Mouse (Mus musculus): ENCODE results near the gene Sema3g. TPM values are rescaled to one million over a fixed set of nuclear protein-coding genes. Genes with fewer than 3 reads are reported as not detected.

The Sema3g gene
- total and polyA plus RNA-seq, 2 experiments from 2014 or later, result 0.90 to 12.7 TPM

DNA sequence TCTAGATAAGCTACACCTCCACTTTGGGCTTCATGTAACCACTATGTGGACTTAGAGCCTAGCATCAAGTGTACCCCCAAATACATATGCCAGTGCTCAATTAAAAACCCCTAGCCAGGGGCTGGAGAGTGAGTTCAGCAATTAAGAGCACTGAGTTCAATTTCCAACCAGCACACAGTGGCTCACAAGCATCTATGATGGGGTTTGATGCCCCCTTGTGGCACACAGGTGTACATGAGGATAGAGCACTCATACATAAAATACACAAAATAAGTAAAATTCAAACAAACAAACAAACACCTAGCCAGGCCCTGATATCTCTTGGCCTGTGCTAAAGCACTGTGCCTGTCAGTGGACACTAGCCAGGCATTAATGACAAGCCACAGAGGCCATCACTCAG is 21.7 kb upstream of the Sema3g start:
- Histone ChIP-seq H3K4me3 (ENCODE audit: low read depth, low read length) (no peak overlapping the region), H3K4me1 (ENCODE audit: control insufficient read depth, insufficient read depth) (peaks cover 66% of the 10 kb centered on the region), H3K4me2 (ENCODE audit: low read depth, low read length) (no peak overlapping the region), H3K27ac (ENCODE audit: low read depth) (peak overlapping the region; percentile 83), H3K9me3 (replicated peaks; ENCODE audit: control insufficient read depth, low read length) (no peaks in the 10 kb centered on the region), H3K36me3 (replicated peaks; ENCODE audit: control insufficient read depth, insufficient read depth, low read length) (peaks cover 46% of the 10 kb centered on the region), H3K27me3 (ENCODE audit: control insufficient read depth, insufficient read depth, low read length) (no peaks in the 10 kb centered on the region), H3K9ac (replicated peaks; ENCODE audit: low read depth, low read length) (no peak overlapping the region)
- TF ChIP-seq EP300 (IDR thresholded peaks at IDR 0.05; ENCODE audit: low read depth), result no peak
- peak; percentile 65 for TF ChIP-seq CTCF (IDR thresholded peaks at IDR 0.05; ENCODE audit: low read depth)
- no peak; the same call in 1 of the 2 replicates for ATAC-seq (ENCODE audit: insufficient read depth, low read depth)
- no peak for DNase-seq (ENCODE audit: low spot score)

DNA sequence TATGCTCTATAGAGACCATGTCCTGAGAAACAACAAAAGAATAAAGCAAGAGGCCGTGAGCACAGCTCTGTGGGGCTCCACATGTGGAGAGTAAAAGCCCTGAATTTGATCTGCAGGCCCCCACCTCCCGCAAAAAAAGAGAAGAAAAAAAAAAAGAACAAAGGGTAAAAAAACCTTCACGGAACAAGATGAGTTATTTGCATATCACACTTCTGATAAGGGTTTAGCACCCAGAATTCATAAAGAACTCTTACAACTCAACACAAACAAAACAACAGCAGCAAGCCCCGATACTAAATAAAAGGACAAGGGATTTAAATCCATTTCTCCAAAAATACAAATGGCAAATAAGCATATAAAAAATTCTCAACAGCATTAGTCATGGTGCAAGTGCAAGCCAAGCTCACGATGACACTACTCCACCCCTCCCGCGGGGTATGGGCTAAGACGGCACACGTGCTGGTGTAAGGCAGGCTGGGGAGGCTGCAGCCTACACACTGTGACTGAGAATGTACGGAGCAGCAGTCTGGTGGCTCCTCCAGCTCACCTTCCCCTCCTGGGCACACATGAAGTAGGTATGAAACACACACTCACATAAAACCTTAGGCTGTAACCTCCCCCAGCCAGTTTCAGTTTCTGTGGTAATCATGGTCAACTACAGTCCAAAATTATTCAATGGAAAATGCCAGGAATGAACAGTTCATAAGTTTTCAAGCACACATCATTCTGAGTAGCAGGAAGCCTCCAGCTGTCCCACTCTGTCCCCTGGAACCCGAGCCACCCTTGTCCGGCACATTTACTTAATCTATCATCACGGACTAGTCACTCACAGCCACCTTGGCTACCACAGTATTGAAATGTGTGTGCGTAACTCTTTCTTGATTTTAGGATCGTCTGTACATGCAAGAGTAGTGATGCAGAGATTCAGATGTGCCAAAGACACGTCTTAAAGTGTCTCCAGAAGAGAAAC is 19.8 kb upstream of the Sema3g start:
- 0 out of 2 replicates have a peak overlapping the region, but pooled peaks have one; percentile 19 for H3K9ac ChIP-seq (replicated peaks; ENCODE audit: low read depth, low read length)
- no peak overlapping the region for H3K4me3 ChIP-seq (ENCODE audit: low read depth, low read length)
- peaks cover 46% of the 10 kb centered on the region for H3K36me3 ChIP-seq (replicated peaks; ENCODE audit: control insufficient read depth, insufficient read depth, low read length)
- DNase-seq (ENCODE audit: low spot score) (no peak), ATAC-seq (ENCODE audit: insufficient read depth, low read depth) (peak; percentile 58)
- H3K4me2 ChIP-seq (ENCODE audit: low read depth, low read length), result peak overlapping the region; percentile 41
- H3K9me3 ChIP-seq (replicated peaks; ENCODE audit: control insufficient read depth, low read length), result no peaks in the 10 kb centered on the region
- TF ChIP-seq CTCF (IDR thresholded peaks at IDR 0.05; ENCODE audit: low read depth) (no peak), EP300 (IDR thresholded peaks at IDR 0.05; ENCODE audit: low read depth) (no peak)
- H3K27ac ChIP-seq (ENCODE audit: low read depth), result peak overlapping the region; percentile 61
- WGBS, result 34% methylated on average over 16 of the region's 16 CpGs
- H3K27me3 ChIP-seq (ENCODE audit: control insufficient read depth, insufficient read depth, low read length), result no peaks in the 10 kb centered on the region
- H3K4me1 ChIP-seq (ENCODE audit: control insufficient read depth, insufficient read depth), result peaks cover 55% of the 10 kb centered on the region

DNA sequence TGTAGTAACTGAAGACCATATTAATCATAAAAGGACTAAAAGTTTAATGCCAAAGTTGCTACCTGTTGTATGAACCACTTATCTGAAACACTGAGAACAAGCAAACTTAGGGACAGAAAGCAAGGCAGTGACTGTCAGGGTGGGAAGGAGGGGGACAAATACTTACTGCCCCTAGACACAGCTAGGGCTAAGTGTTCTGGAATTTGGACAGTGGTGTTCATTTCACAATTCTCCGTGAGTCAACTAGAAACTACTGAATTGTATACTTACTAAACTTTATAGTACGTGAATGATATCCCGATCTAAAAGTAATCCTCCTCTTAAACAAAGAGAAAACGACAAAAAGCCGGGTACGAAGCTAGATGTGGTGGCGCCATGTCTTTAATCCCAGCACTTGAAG is 18.1 kb upstream of the Sema3g start:
- WGBS, result 83% methylated on average over 7 of the region's 7 CpGs
- peaks cover 59% of the 10 kb centered on the region for H3K36me3 ChIP-seq (replicated peaks; ENCODE audit: control insufficient read depth, insufficient read depth, low read length)
- no peak overlapping the region for H3K27ac ChIP-seq (ENCODE audit: low read depth)

DNA sequence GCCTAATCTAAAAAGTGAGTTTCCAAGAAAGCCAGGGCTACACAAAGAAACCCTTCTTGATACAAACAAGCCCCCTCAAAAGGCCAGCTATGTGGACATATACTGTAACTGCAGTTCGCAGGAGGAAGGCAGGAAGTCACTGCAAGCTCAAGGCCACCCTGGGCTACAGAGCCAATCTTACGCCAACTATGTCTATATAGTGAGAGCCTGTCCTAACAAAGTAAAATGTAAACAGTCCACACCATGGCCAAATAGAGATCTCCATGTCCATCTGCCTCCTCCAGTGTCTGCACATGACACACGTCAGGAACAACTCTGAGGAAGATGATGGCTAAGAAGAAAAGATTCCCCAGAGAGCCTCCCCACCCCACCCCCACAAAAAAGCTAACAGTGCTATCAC is 17.6 kb upstream of the Sema3g start:
- ATAC-seq (ENCODE audit: insufficient read depth, low read depth) (no peak), DNase-seq (ENCODE audit: low spot score) (no peak)
- TF ChIP-seq EP300 (IDR thresholded peaks at IDR 0.05; ENCODE audit: low read depth) (no peak), CTCF (IDR thresholded peaks at IDR 0.05; ENCODE audit: low read depth) (no peak)
- Histone ChIP-seq H3K4me1 (ENCODE audit: control insufficient read depth, insufficient read depth) (peaks cover 49% of the 10 kb centered on the region), H3K4me2 (ENCODE audit: low read depth, low read length) (no peak overlapping the region), H3K36me3 (replicated peaks; ENCODE audit: control insufficient read depth, insufficient read depth, low read length) (peaks cover 59% of the 10 kb centered on the region), H3K27me3 (ENCODE audit: control insufficient read depth, insufficient read depth, low read length) (no peaks in the 10 kb centered on the region), H3K9me3 (replicated peaks; ENCODE audit: control insufficient read depth, low read length) (no peaks in the 10 kb centered on the region), H3K27ac (ENCODE audit: low read depth) (no peak overlapping the region), H3K4me3 (ENCODE audit: low read depth, low read length) (no peak overlapping the region), H3K9ac (replicated peaks; ENCODE audit: low read depth, low read length) (no peak overlapping the region)
- WGBS, result 69% methylated on average over 3 of the region's 3 CpGs

More for the DNA sequence above, 18.1 kb upstream of the Sema3g start:
- H3K9me3 ChIP-seq (replicated peaks; ENCODE audit: control insufficient read depth, low read length), result no peaks in the 10 kb centered on the region
- no peak overlapping the region for H3K4me3 ChIP-seq (ENCODE audit: low read depth, low read length)
- no peak overlapping the region for H3K9ac ChIP-seq (replicated peaks; ENCODE audit: low read depth, low read length)
- no peak for DNase-seq (ENCODE audit: low spot score)
- H3K4me1 ChIP-seq (ENCODE audit: control insufficient read depth, insufficient read depth), result peaks cover 48% of the 10 kb centered on the region
- no peak overlapping the region for H3K4me2 ChIP-seq (ENCODE audit: low read depth, low read length)
- no peaks in the 10 kb centered on the region for H3K27me3 ChIP-seq (ENCODE audit: control insufficient read depth, insufficient read depth, low read length)
- no peak for TF ChIP-seq EP300 (IDR thresholded peaks at IDR 0.05; ENCODE audit: low read depth)
- no peak for TF ChIP-seq CTCF (IDR thresholded peaks at IDR 0.05; ENCODE audit: low read depth)
- no peak for ATAC-seq (ENCODE audit: insufficient read depth, low read depth)

DNA sequence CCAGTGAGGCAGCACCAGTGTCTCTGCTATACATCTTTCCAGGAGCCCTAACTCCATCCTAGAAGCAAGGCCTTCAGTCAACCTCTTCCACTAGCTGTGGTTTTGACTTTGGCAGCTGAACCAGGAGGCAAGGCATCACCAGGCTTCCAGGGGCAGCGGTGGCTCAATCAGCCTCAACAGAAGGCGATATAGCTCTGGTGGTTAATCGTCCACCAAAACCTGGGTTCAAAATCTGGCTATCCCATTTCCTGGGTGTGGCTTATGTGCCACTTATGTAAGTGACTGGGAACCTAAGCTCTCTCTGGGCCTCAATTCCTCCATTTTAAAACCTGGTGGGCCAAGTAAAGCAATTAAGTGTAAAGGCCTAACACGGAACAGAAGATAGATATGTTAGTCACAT is 12.8 kb upstream of the Sema3g start:
- WGBS, result 39% methylated on average over 4 of the region's 4 CpGs
- Histone ChIP-seq H3K9me3 (replicated peaks; ENCODE audit: control insufficient read depth, low read length) (no peaks in the 10 kb centered on the region), H3K27ac (ENCODE audit: low read depth) (peak overlapping the region; percentile 98), H3K9ac (replicated peaks; ENCODE audit: low read depth, low read length) (peak overlapping the region; percentile 90), H3K4me2 (ENCODE audit: low read depth, low read length) (peak overlapping the region; percentile 87), H3K4me1 (ENCODE audit: control insufficient read depth, insufficient read depth) (peaks cover 25% of the 10 kb centered on the region), H3K36me3 (replicated peaks; ENCODE audit: control insufficient read depth, insufficient read depth, low read length) (peaks cover 47% of the 10 kb centered on the region), H3K4me3 (ENCODE audit: low read depth, low read length) (peak overlapping the region; percentile 76), H3K27me3 (ENCODE audit: control insufficient read depth, insufficient read depth, low read length) (no peaks in the 10 kb centered on the region)
- TF ChIP-seq CTCF (IDR thresholded peaks at IDR 0.05; ENCODE audit: low read depth) (no peak), EP300 (IDR thresholded peaks at IDR 0.05; ENCODE audit: low read depth) (no peak)
- no peak for ATAC-seq (ENCODE audit: insufficient read depth, low read depth)
- DNase-seq (ENCODE audit: low spot score), result no peak

Measured in heart, postnatal 0 days (tissue).